Mouse (Mus musculus) spleen, adult 2 months (tissue): ENCODE measurements around the gene Aff4.

ENCODE experiments used
- CTCF ChIP-seq: fragments of 200-500 bp; IDR thresholded peaks from 2 replicates; pipeline ENCODE4 v1.5.1; 2011; ENCODE audit warnings: mild to moderate bottlenecking, inconsistent platforms; ENCODE audit not compliant: insufficient read depth, insufficient read length, insufficient replicate concordance; ENCODE audit errors: extremely low read depth
- POLR2A ChIP-seq: fragments of 200-500 bp; IDR thresholded peaks from 2 replicates; pipeline ENCODE4 v1.6.1; 2011; ENCODE audit warnings: low read depth, low read length, inconsistent platforms

DNA sequence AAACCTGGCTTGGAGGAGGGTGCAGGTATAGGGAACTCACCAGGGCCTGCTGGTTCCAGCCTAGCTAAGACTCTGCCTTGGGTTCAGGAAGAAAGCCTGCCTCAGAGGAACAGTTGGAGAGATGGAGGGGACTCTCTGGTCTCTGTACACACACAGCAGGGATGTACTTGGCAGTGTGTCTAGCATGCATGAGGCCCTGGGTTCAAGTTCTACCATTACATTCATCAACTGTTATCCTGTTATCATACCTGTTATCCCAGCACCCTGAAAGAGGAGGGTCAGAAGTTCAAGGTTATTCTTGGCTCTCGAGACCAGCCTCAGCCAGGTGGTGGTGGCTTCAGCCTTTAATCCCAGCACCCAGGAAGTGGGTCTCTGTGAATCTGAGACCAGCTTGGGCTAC is 13.7 kb upstream of the Aff4 start:
- TF ChIP-seq POLR2A (no peak), CTCF (no peak)
